Mouse (Mus musculus) limb, embryonic 15.5 days (tissue): ENCODE measurements around the gene Dph2. TPM values are rescaled to one million over a fixed set of nuclear protein-coding genes. Genes with fewer than 3 reads are reported as not detected.

ENCODE experiments used
- ATAC-seq: fragments of 200-750 bp; cut with Nextera tagmentation; 2 replicates; pipeline ENCODE4 v1.8.0; 2017; ENCODE audit warnings: low read depth, moderate TSS enrichment; ENCODE audit not compliant: insufficient number of reproducible peaks, low FRiP score, low TSS enrichment
- H3K27ac ChIP-seq: fragments of 300-500 bp; sonication (generic); 2 replicates; pipeline ENCODE4 v1.5.1; 2015; ENCODE audit warnings: moderate library complexity, mild to moderate bottlenecking, inconsistent platforms
- H3K27me3 ChIP-seq: fragments of 300-500 bp; sonication (generic); 2 replicates; pipeline ENCODE4 v1.6.1; 2015; ENCODE audit warnings: inconsistent platforms
- H3K36me3 ChIP-seq: fragments of 300-500 bp; sonication (generic); 2 replicates; pipeline ENCODE4 v1.6.1; 2015; ENCODE audit warnings: inconsistent platforms
- H3K4me1 ChIP-seq: fragments of 300-500 bp; sonication (generic); 2 replicates; pipeline ENCODE4 v1.6.1; 2015; ENCODE audit warnings: inconsistent platforms
- H3K4me2 ChIP-seq: fragments of 300-500 bp; sonication (generic); 2 replicates; pipeline ENCODE4 v1.6.1; 2015; ENCODE audit warnings: mild to moderate bottlenecking, inconsistent platforms
- H3K4me3 ChIP-seq: fragments of 300-500 bp; sonication (generic); 2 replicates; pipeline ENCODE4 v1.5.1; 2015; ENCODE audit warnings: mild to moderate bottlenecking, inconsistent platforms
- H3K9ac ChIP-seq: fragments of 300-500 bp; sonication (generic); 2 replicates; pipeline ENCODE4 v1.6.1; 2015; ENCODE audit warnings: inconsistent platforms
- H3K9me3 ChIP-seq: fragments of 300-500 bp; sonication (generic); 2 replicates; pipeline ENCODE4 v1.6.1; 2016; ENCODE audit warnings: inconsistent platforms
- WGBS: fragments of 180-500 bp; shearing (Covaris S2); methylation state at CpG from one replicate; pipeline ENCODE4 v1.1.7; 2015; 5-methylcytosine and 5-hydroxymethylcytosine counted together
- polyA plus RNA-seq: library from polyadenylated mRNA; unstranded; fragments of >200 nt; fragmentation: Nextera tagmentation; extraction: Ambion mirVana; gene quantifications from 2 replicates; pipeline ENCODE4 v1.2.1, GENCODE M21; 2015

Gene Dph2
- polyA plus RNA-seq, result 16.2 and 16.8 TPM in 2 replicates

GRCm38 (mm10) chr4:117891738-117892161, at the start of gene Dph2:
Gene Dph2 (minus strand): TSS chr4:117892032.
- H3K4me3 ChIP-seq, result peak within 1 kb of the TSS; percentile 81
- no peaks in the 10 kb centered on the region for H3K9me3 ChIP-seq
- peak within 1 kb of the TSS; percentile 47; the same call in 1 of the 2 replicates for H3K9ac ChIP-seq
- H3K4me2 ChIP-seq, result peak within 1 kb of the TSS; percentile 91
- peak; percentile 87 for ATAC-seq
- H3K4me1 ChIP-seq, result peaks cover 20% of the 10 kb centered on the region
- no peaks in the 10 kb centered on the region for H3K27me3 ChIP-seq
- WGBS, result under 1% methylated on average over 21 of the region's 21 CpGs
- no peak within 1 kb of the TSS for H3K27ac ChIP-seq
- peaks cover 39% of the 10 kb centered on the region for H3K36me3 ChIP-seq

DNA sequence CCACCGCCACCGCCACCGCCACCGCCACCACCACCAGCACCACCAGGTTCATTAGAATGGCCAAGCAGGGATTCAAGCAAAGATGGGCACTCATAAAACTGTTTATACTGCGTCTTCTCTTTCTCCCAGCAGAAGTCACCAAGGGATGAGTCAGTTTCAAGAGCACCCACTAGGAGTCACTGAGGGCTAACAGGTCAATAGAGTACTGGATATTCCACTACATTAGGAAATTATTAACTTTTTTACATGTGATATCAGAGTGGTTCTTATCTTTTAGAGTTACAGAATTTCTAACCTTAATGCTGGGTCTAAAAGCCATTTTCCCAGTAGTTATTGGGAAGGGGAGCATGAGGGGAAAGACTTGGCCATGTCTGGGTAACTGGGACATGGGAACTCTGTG, 45.1 kb upstream of the Dph2 start:
- H3K4me3 ChIP-seq, result no peak overlapping the region
- H3K4me1 ChIP-seq, result no peaks in the 10 kb centered on the region
- ATAC-seq, result no peak
- no peak overlapping the region for H3K9ac ChIP-seq
- H3K27me3 ChIP-seq, result no peaks in the 10 kb centered on the region
- H3K4me2 ChIP-seq, result no peak overlapping the region
- peaks cover 28% of the 10 kb centered on the region for H3K36me3 ChIP-seq
- no peaks in the 10 kb centered on the region for H3K9me3 ChIP-seq
- WGBS, result 93% methylated on average over 5 of the region's 5 CpGs
- H3K27ac ChIP-seq, result no peak overlapping the region

DNA sequence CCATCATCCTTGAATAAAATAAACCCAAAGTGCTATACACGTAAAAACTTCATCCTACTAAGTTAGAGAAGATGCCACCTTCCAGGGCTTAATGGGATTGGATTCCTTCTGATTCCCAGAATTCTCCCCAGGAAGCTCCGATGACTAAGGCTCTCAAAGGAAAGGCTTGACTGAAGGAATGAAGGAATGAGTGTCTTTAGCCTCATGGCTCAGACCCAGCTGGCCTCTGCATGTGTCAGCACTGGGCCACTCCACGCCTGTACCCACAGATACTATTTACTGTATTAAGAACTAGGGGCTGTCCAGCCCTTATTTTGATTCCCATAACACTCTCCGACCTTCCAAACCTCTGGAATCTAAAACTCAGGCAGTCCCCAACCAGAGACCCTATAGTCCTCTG, 42.2 kb upstream of the Dph2 start:
- H3K4me1 ChIP-seq, result peaks cover 11% of the 10 kb centered on the region
- 89% methylated on average over 4 of the region's 4 CpGs for WGBS
- no peak overlapping the region for H3K4me2 ChIP-seq
- no peaks in the 10 kb centered on the region for H3K27me3 ChIP-seq
- no peaks in the 10 kb centered on the region for H3K9me3 ChIP-seq
- no peak overlapping the region for H3K9ac ChIP-seq
- no peak overlapping the region for H3K27ac ChIP-seq
- peaks cover 15% of the 10 kb centered on the region for H3K36me3 ChIP-seq
- H3K4me3 ChIP-seq, result no peak overlapping the region
- no peak for ATAC-seq

DNA sequence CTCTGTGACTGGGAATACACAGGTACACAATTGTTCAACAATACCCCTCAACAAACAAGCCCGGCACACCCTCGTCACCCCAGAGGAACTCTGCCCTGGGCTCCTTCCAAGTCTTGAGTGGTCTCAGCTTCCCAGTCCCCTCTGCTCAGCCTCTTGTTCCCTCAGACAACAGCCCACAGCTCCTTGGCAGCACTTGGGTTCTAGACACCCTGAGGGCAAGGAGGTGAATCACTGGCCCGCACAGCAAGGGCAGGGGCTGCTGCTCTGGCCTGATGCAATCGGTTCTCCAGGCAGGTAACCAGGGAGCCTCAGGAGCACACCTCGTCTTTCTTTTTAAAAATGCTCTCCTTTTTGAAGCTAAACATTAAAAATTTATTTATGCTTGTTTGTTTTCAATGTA, 41.4 kb upstream of the Dph2 start:
- Histone ChIP-seq H3K4me2 (no peak overlapping the region), H3K4me3 (no peak overlapping the region), H3K9me3 (no peaks in the 10 kb centered on the region), H3K27ac (no peak overlapping the region), H3K27me3 (peaks cover 1% of the 10 kb centered on the region; the same call in 1 of the 2 replicates), H3K36me3 (peaks cover 14% of the 10 kb centered on the region), H3K9ac (no peak overlapping the region), H3K4me1 (peaks cover 20% of the 10 kb centered on the region)
- WGBS, result 75% methylated on average over 5 of the region's 5 CpGs
- ATAC-seq, result no peak

DNA sequence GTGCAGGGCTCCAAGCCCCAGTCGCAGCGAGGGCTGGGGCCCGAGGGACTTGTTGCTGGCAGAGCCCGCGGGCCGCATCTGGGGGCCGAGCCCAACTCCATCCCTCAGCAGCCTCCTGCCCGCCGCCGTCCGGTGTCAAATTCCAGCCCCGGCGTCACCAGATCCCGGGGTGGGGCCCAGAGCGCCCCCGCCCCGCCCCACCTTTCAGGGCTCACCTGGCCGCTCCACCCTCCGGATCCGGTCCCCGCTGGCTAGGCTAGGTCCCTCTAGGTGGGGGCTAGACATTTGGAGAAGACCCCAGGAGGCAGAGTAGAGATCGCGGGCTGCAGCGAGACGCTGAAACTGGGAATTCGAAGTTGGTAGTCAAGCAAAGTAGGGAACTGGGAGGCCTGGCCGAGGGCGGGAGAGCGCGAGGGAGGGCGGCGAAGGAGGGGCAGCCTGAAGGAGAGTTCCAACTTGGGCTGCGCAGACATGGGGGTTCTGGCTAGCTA, 37.6 kb upstream of the Dph2 start, which contains the start of gene Artn:
Gene Artn (minus strand): TSS at position 373 of the 491 bp plus-strand sequence.
- H3K4me2 ChIP-seq, result peak within 1 kb of the TSS; percentile 90
- H3K27ac ChIP-seq, result peak within 1 kb of the TSS; percentile 72
- H3K4me1 ChIP-seq, result peaks cover 38% of the 10 kb centered on the region
- H3K9ac ChIP-seq, result peak within 1 kb of the TSS; percentile 26; the same call in 1 of the 2 replicates
- H3K36me3 ChIP-seq, result peaks cover 8% of the 10 kb centered on the region
- peak within 1 kb of the TSS; percentile 48 for H3K4me3 ChIP-seq
- H3K9me3 ChIP-seq, result no peaks in the 10 kb centered on the region
- H3K27me3 ChIP-seq, result peaks cover 36% of the 10 kb centered on the region
- peak; percentile 48 for ATAC-seq
- under 1% methylated on average over 33 of the region's 33 CpGs for WGBS

- 1% methylated on average over 13 of the region's 13 CpGs for WGBS
These were observed 36.9 kb upstream of the Dph2 start for GRCm38 (mm10) chr4:117928699-117929241.

DNA sequence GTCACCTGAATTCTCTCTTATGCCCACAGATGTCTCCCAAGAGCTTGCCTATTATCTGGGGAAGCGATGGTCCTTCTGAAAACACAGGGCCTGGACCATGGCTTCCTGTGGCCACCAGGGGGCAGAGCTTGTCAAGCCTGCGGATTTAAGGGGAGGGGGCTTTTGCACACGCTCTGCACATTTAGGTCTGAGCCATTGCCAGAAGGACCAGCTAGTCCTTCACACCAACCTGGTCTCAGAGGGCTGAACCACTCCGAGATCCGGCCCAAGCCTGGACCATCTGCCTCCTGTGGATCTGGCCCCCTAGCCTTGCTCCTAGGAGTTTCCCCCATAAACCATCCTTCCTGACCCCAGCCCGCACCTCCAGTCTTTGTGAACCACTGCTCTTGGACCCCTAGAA, 36.4 kb upstream of the Dph2 start:
- H3K9me3 ChIP-seq, result no peaks in the 10 kb centered on the region
- peaks cover 8% of the 10 kb centered on the region for H3K36me3 ChIP-seq
- no peak overlapping the region for H3K9ac ChIP-seq
- 17% methylated on average over 6 of the region's 6 CpGs for WGBS
- no peak overlapping the region for H3K27ac ChIP-seq
- peak overlapping the region; percentile 48 for H3K4me3 ChIP-seq
- peaks cover 38% of the 10 kb centered on the region for H3K4me1 ChIP-seq
- H3K4me2 ChIP-seq, result peak overlapping the region; percentile 90
- peaks cover 36% of the 10 kb centered on the region for H3K27me3 ChIP-seq
- no peak for ATAC-seq

More at GRCm38 (mm10) chr4:117928699-117929241, 36.9 kb upstream of the Dph2 start:
- peak overlapping the region; percentile 72 for H3K27ac ChIP-seq
- peak overlapping the region; percentile 26; the same call in 1 of the 2 replicates for H3K9ac ChIP-seq
- H3K9me3 ChIP-seq, result no peaks in the 10 kb centered on the region
- H3K4me3 ChIP-seq, result peak overlapping the region; percentile 48
- peaks cover 8% of the 10 kb centered on the region for H3K36me3 ChIP-seq
- H3K4me2 ChIP-seq, result peak overlapping the region; percentile 90
- H3K27me3 ChIP-seq, result peaks cover 36% of the 10 kb centered on the region
- H3K4me1 ChIP-seq, result peaks cover 38% of the 10 kb centered on the region
- no peak for ATAC-seq

- peak; percentile 46 for ATAC-seq
- no peaks in the 10 kb centered on the region for H3K36me3 ChIP-seq
- WGBS, result 2% methylated on average over 71 of the region's 71 CpGs
- peak overlapping the region; percentile 31; the same call in 1 of the 2 replicates for H3K9ac ChIP-seq
- no peaks in the 10 kb centered on the region for H3K9me3 ChIP-seq
- H3K4me1 ChIP-seq, result peaks cover 38% of the 10 kb centered on the region
- H3K27me3 ChIP-seq, result peaks cover 36% of the 10 kb centered on the region
- no peak overlapping the region for H3K27ac ChIP-seq
- H3K4me3 ChIP-seq, result peak overlapping the region; percentile 48
- peak overlapping the region; percentile 88 for H3K4me2 ChIP-seq
These were observed 35.0 kb upstream of the Dph2 start for GRCm38 (mm10) chr4:117926545-117927482.

DNA sequence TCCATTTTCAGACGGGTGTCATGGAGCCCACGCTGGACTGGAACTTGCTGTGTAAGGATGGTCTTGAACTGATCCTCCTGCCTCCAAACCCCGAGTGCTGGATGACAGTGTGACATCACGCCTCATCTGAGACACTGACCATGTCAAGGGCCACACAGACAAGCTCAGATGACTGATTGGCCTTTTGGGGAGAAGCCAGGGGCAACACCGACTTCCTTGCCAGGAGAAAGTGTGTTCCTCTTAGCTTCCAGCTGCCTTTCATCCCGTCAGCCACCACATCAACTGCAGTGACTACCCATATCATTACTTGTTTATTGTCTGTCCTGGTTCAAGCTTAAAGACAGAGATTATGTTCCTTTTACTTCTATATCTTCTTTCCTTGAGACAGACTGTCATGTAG, 33.1 kb upstream of the Dph2 start:
- H3K4me1 ChIP-seq, result peaks cover 35% of the 10 kb centered on the region
- H3K36me3 ChIP-seq, result no peaks in the 10 kb centered on the region
- 63% methylated on average over 4 of the region's 6 CpGs for WGBS
- no peak overlapping the region for H3K9ac ChIP-seq
- H3K4me3 ChIP-seq, result no peak overlapping the region
- peaks cover 36% of the 10 kb centered on the region for H3K27me3 ChIP-seq
- no peaks in the 10 kb centered on the region for H3K9me3 ChIP-seq
- H3K27ac ChIP-seq, result no peak overlapping the region
- H3K4me2 ChIP-seq, result no peak overlapping the region
- no peak for ATAC-seq

GRCm38 (mm10) chr4:117923450-117923849, 31.6 kb upstream of the Dph2 start:
- no peak for ATAC-seq
- Histone ChIP-seq H3K9me3 (no peaks in the 10 kb centered on the region), H3K4me3 (no peak overlapping the region), H3K27ac (no peak overlapping the region), H3K4me1 (peaks cover 20% of the 10 kb centered on the region), H3K27me3 (peaks cover 36% of the 10 kb centered on the region), H3K36me3 (no peaks in the 10 kb centered on the region), H3K4me2 (no peak overlapping the region), H3K9ac (no peak overlapping the region)
- whole genome bisulfite sequencing, result 52% methylated on average over 2 of the region's 2 CpGs

DNA sequence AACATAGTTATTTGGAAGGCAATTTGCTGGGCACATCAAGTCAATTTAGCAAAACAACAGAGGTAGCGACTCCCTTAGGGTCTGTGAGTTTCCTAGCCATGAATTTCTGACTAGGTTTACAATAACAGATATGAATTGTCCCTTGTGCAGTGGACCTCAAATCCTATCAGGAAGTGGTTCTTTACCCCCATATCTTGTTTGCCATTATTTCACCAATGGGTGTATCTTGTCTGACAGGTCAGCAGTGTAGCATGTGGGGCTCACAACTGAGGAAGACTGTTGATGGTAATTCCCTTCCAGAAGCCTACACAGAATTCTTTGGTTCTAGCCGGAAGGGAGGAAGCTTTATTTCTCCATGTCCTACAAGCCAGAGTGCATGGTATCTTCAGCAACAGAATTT, 29.5 kb upstream of the Dph2 start:
- Histone ChIP-seq H3K4me1 (peaks cover 1% of the 10 kb centered on the region), H3K4me3 (no peak overlapping the region), H3K27ac (no peak overlapping the region), H3K9ac (no peak overlapping the region), H3K4me2 (no peak overlapping the region), H3K27me3 (peaks cover 16% of the 10 kb centered on the region), H3K9me3 (no peaks in the 10 kb centered on the region), H3K36me3 (no peaks in the 10 kb centered on the region)
- 90% methylated on average over 2 of the region's 2 CpGs for WGBS
- no peak for ATAC-seq

DNA sequence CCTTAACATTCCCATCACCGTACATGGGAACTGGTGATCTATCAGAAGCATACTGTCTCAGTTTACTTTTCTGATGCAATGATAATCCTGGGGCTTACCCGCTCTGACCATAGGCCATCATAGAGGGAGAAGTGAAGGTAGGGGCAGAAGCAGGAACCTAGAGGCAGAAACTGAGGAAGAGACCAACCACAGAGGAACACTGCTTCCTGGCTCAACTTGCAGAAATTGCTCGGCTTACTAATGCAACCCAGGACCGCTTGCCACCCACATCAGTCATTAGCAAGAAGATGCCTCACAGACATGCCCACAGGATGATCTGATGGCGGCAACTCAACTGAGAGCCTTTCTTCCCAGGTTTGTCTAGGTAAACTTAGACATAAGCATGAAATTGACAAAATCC, 26.9 kb upstream of the Dph2 start:
- 81% methylated on average over 5 of the region's 5 CpGs for WGBS
- Histone ChIP-seq H3K4me1 (peaks cover 11% of the 10 kb centered on the region), H3K4me2 (no peak overlapping the region), H3K36me3 (no peaks in the 10 kb centered on the region), H3K9ac (no peak overlapping the region), H3K4me3 (no peak overlapping the region), H3K27me3 (no peaks in the 10 kb centered on the region), H3K9me3 (no peaks in the 10 kb centered on the region), H3K27ac (no peak overlapping the region)
- no peak for ATAC-seq
